Mouse (Mus musculus) liver, postnatal 0 days (tissue): Measurements from ENCODE around the gene Ass1. TPM values are rescaled to one million over a fixed set of nuclear protein-coding genes. Genes with fewer than 3 reads are reported as not detected.
A peak's percentile ranks its signal among the peaks of the same experiment; 100 is the strongest.

Experiments used
- ATAC-seq: fragments of 200-750 bp; cut with Nextera tagmentation; 2 replicates; pipeline ENCODE4 v1.8.0; 2017; ENCODE audit warnings: mild to moderate bottlenecking, moderate library complexity
- DNase-seq: peaks from one replicate; pipeline ENCODE4 v3.0.0-alpha.2; 2016
- H3K27ac ChIP-seq: fragments of 300-500 bp; sonication (generic); 2 replicates; pipeline ENCODE4 v1.5.1; 2014; ENCODE audit warnings: antibody characterized with exemption, moderate library complexity, mild to moderate bottlenecking, low read depth
- H3K27me3 ChIP-seq: fragments of 300-500 bp; sonication (generic); 2 replicates; pipeline ENCODE4 v1.6.1; 2014; ENCODE audit warnings: low read length, control low read depth, mixed read lengths; ENCODE audit not compliant: insufficient read depth
- H3K36me3 ChIP-seq: fragments of 300-500 bp; sonication (generic); replicated peaks from 2 replicates; pipeline ENCODE4 v1.6.1; 2014; ENCODE audit warnings: mild to moderate bottlenecking, control low read depth, low read length, moderate library complexity, mixed read lengths; ENCODE audit not compliant: insufficient read depth
- H3K4me1 ChIP-seq: fragments of 300-500 bp; sonication (generic); 2 replicates; pipeline ENCODE4 v1.6.1; 2014; ENCODE audit warnings: antibody characterized with exemption, mild to moderate bottlenecking, control low read depth; ENCODE audit not compliant: insufficient read depth
- H3K4me2 ChIP-seq: fragments of 300-500 bp; sonication (generic); 2 replicates; pipeline ENCODE4 v1.6.1; 2014; ENCODE audit warnings: low read depth, mild to moderate bottlenecking, low read length, moderate library complexity, mixed read lengths
- H3K4me3 ChIP-seq: fragments of 300-500 bp; sonication (generic); 2 replicates; pipeline ENCODE4 v1.5.1; 2014; ENCODE audit warnings: low read depth, low read length
- H3K9ac ChIP-seq: fragments of 300-500 bp; sonication (generic); replicated peaks from 2 replicates; pipeline ENCODE4 v1.6.1; 2014; ENCODE audit warnings: mild to moderate bottlenecking, moderate library complexity
- H3K9me3 ChIP-seq: fragments of 300-500 bp; sonication (generic); 2 replicates; pipeline ENCODE4 v1.6.1; 2016; ENCODE audit warnings: mild to moderate bottlenecking, control low read depth, low read length, mixed read lengths
- CTCF ChIP-seq: sonication (generic); IDR thresholded peaks from 2 replicates; pipeline ENCODE4 v1.5.1; 2016; ENCODE audit warnings: antibody characterized with exemption, low read depth
- EP300 ChIP-seq: IDR thresholded peaks from 2 replicates; pipeline ENCODE4 v1.6.1; 2016; ENCODE audit warnings: antibody characterized with exemption, low read depth, mild to moderate bottlenecking
- WGBS: fragments of 180-500 bp; shearing (Covaris S2); extraction: QIAGEN DNeasy Blood & Tissue Kit; methylation state at CpG from one replicate; pipeline ENCODE4 v1.1.7; 2014; ENCODE audit not compliant: insufficient replicate concordance; 5-methylcytosine and 5-hydroxymethylcytosine counted together
- polyA plus RNA-seq: library from polyadenylated mRNA; unstranded; fragments of >200 nt; fragmentation: Nextera tagmentation; extraction: Ambion mirVana; gene quantifications from 2 replicates; pipeline ENCODE4 v1.2.1, GENCODE M21; 2015

Ass1 gene
- polyA plus RNA-seq, 1 experiment from 2014 or later, result 853 TPM

- TF ChIP-seq CTCF (no peak), EP300 (no peak)
- Histone ChIP-seq H3K4me1 (no peaks in the 10 kb centered on the region), H3K27me3 (no peaks in the 10 kb centered on the region), H3K4me2 (no peak overlapping the region), H3K9ac (no peak overlapping the region), H3K9me3 (no peaks in the 10 kb centered on the region), H3K36me3 (peaks cover 21% of the 10 kb centered on the region), H3K27ac (no peak overlapping the region), H3K4me3 (no peak overlapping the region)
- WGBS, result 74% methylated on average over 16 of the region's 16 CpGs
- peak; percentile 35 for DNase-seq
- peak; percentile 57 for ATAC-seq
Measured at GRCm38 (mm10) chr2:31521800-31522335, 51.9 kb downstream of the Ass1 start.

DNA sequence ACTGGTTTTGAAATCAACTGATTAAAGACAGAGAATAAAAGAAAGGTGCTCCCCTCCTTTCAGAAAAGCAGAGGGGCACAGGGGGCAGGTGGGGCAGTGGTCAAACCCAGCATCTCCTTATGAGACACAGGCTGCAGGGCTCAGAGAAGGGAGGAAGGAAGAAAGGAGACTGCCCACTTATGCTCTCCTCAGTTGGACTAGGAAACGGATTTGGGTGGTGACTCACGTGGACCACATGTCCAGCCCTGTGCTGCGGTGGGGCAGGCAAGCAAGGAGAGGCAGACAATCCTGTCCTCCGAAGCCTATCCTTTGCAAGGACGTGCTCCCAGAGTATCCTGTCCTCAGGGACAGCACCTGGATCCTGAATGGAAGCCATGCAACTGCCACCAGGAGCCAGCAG lies 54.6 kb downstream of the Ass1 start:
- 53% methylated on average over 5 of the region's 5 CpGs for WGBS
- Histone ChIP-seq H3K4me2 (no peak overlapping the region), H3K9me3 (no peaks in the 10 kb centered on the region), H3K4me1 (no peaks in the 10 kb centered on the region), H3K27ac (no peak overlapping the region), H3K27me3 (no peaks in the 10 kb centered on the region), H3K4me3 (no peak overlapping the region), H3K9ac (no peak overlapping the region), H3K36me3 (0 out of 2 replicates have a peak, but pooled peaks cover 5% of the 10 kb centered on the region)
- TF ChIP-seq CTCF, result no peak
- no peak for TF ChIP-seq EP300
- no peak for DNase-seq
- no peak for ATAC-seq

- no peaks in the 10 kb centered on the region for H3K27me3 ChIP-seq
- H3K27ac ChIP-seq, result no peak overlapping the region
- 54% methylated on average over 10 of the region's 10 CpGs for WGBS
- no peak overlapping the region for H3K4me3 ChIP-seq
- ATAC-seq (no peak), DNase-seq (no peak)
- no peak overlapping the region for H3K9ac ChIP-seq
- H3K4me2 ChIP-seq, result no peak overlapping the region
- no peaks in the 10 kb centered on the region for H3K36me3 ChIP-seq
- TF ChIP-seq EP300, result no peak
- peaks cover 4% of the 10 kb centered on the region; the same call in 1 of the 2 replicates for H3K4me1 ChIP-seq
- no peaks in the 10 kb centered on the region for H3K9me3 ChIP-seq
Measured at GRCm38 (mm10) chr2:31525778-31526177, 55.8 kb downstream of the Ass1 start.

- 52% methylated on average over 5 of the region's 5 CpGs for WGBS
- Histone ChIP-seq H3K4me1 (peaks cover 4% of the 10 kb centered on the region; the same call in 1 of the 2 replicates), H3K4me2 (no peak overlapping the region; the same call in 1 of the 2 replicates), H3K36me3 (no peaks in the 10 kb centered on the region), H3K4me3 (no peak overlapping the region), H3K9ac (no peak overlapping the region; the same call in 1 of the 2 replicates), H3K27ac (no peak overlapping the region), H3K27me3 (no peaks in the 10 kb centered on the region), H3K9me3 (no peaks in the 10 kb centered on the region)
- TF ChIP-seq CTCF (no peak), EP300 (no peak)
- peak; percentile 79 for ATAC-seq
- DNase-seq, result peak; percentile 69
Measured at GRCm38 (mm10) chr2:31530201-31530600, 60.2 kb downstream of the Ass1 start.

GRCm38 (mm10) chr2:31537054-31537453 lies 67.0 kb downstream of the Ass1 start:
- Histone ChIP-seq H3K36me3 (no peaks in the 10 kb centered on the region), H3K4me1 (no peaks in the 10 kb centered on the region), H3K4me3 (no peak overlapping the region), H3K9ac (no peak overlapping the region), H3K27ac (no peak overlapping the region), H3K4me2 (no peak overlapping the region), H3K27me3 (no peaks in the 10 kb centered on the region), H3K9me3 (no peaks in the 10 kb centered on the region)
- no peak for TF ChIP-seq CTCF
- TF ChIP-seq EP300, result no peak
- ATAC-seq (no peak), DNase-seq (no peak)
- 68% methylated on average over 5 of the region's 5 CpGs for WGBS

GRCm38 (mm10) chr2:31538745-31539144 lies 68.7 kb downstream of the Ass1 start:
- Histone ChIP-seq H3K27me3 (no peaks in the 10 kb centered on the region), H3K4me3 (no peak overlapping the region), H3K36me3 (no peaks in the 10 kb centered on the region), H3K4me2 (no peak overlapping the region), H3K9me3 (no peaks in the 10 kb centered on the region), H3K4me1 (no peaks in the 10 kb centered on the region), H3K9ac (no peak overlapping the region), H3K27ac (no peak overlapping the region)
- WGBS, result 56% methylated on average over 5 of the region's 5 CpGs
- no peak for ATAC-seq
- DNase-seq, result no peak
- TF ChIP-seq EP300, result no peak
- no peak for TF ChIP-seq CTCF

GRCm38 (mm10) chr2:31541581-31541980 lies 71.6 kb downstream of the Ass1 start:
- ATAC-seq, result no peak
- H3K9me3 ChIP-seq, result no peaks in the 10 kb centered on the region
- DNase-seq, result no peak
- H3K9ac ChIP-seq, result no peak overlapping the region
- no peaks in the 10 kb centered on the region for H3K36me3 ChIP-seq
- H3K4me1 ChIP-seq, result no peaks in the 10 kb centered on the region
- H3K27me3 ChIP-seq, result no peaks in the 10 kb centered on the region
- TF ChIP-seq EP300, result no peak
- no peak for TF ChIP-seq CTCF
- WGBS, result 85% methylated on average over 5 of the region's 5 CpGs
- no peak overlapping the region for H3K27ac ChIP-seq
- H3K4me3 ChIP-seq, result no peak overlapping the region
- no peak overlapping the region for H3K4me2 ChIP-seq
